Mouse (Mus musculus) lung, postnatal 4 days (tissue): ENCODE measurements around the gene Spats2.
"Not testable (repeated sequence)": the region's sequence is repeated elsewhere in the genome, so short reads cannot be mapped to it uniquely, and the experiment has no call there.

Experiments
- DNase-seq, 2 experiments: peaks; one replicate each; pipeline ENCODE4 v3.0.0; 2021

The Spats2 gene

DNA sequence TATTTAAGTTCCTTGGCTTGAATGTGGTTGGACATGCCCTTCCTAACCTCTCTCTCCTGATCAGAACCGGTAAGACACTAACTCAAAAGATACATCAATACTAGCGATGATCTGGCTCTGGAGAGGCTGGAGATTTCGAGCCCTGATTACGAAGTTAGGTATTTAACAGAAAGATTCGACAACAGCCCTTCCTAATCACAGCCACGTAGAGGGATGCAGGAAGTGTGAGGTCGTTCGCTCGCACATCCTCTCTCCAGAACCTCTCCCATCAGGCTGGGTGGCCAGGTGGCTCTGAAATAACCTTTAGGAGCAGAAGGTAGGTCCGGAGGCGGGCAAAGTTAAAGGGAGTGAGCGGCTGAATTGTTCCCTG lies at the start of gene Spats2:
TSS of gene Spats2 (plus strand) at position 206 of the 370 bp plus-strand sequence.
- no peak for DNase-seq

DNA sequence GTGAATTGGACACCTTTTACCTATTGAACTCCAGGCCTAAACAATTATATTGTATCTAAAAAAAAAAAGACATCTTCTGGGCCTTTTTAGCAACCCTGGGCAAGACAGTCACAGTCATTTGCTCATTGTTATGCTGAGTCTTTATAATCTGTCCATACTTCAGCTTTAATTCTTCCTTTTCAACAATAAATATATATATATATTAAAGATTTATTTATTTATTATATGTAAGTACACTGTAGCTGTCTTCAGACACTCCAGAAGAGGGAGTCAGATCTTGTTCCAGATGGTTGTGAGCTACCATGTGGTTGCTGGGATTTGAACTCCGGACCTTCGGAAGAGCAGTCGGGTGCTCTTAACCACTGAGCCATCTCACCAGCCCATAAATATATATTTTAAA lies 49.7 kb upstream of the Spats2 start:
- DNase-seq: not testable (repeated sequence)

DNA sequence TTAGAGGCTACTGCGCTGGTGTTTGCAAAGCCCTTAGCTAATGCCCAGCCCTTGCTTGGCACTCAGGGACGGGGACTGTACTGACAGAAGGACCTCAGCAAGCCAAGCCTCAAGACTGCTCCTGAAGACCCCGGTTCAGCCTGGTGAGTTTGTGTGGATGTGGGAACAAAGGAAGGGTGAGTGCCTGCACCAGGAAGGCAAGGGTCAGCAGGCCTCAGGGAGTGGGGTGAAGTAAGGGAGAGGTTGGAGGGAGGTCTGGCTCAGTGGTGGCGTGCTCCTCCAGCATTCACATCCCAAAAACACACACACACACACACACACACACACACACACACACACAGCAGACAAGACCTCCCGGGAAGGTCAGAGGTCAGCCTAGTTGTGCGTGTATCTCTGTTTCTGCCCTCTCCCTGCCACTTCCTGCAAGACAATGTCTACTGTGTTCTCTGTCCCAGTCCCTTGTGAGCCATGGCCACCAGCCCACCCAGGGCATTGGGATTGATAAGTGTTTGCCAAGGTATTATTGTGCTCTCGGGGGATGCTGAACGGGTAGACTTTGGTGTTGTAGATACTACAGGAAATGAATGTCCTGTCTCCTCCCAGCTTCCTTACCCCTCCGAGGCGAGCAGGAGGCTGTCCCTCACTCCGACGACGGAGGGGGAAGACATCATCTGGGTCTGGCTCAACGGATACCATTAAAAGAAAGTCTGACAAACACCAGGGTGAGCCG lies 47.4 kb upstream of the Spats2 start:
- no peak for DNase-seq

DNA sequence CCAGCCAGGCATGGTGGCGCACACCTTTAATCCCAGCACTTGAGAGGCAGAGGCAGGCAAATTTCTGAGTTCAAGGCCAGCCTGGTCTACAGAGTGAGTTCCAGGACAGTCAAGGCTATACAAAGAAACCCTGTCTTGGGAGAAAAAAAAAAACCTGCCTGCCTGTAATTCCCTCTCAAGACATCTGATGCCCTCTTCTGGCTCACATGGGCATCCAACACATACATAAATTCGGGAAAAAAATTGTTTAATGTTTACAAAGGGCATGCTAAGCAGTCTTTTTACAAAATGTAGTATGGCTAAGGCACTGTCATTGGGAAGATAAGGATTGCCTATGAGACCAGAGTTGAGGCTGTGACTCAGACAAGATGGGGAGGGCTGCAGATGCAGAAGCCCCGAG lies 45.9 kb upstream of the Spats2 start:
- no peak for DNase-seq

DNA sequence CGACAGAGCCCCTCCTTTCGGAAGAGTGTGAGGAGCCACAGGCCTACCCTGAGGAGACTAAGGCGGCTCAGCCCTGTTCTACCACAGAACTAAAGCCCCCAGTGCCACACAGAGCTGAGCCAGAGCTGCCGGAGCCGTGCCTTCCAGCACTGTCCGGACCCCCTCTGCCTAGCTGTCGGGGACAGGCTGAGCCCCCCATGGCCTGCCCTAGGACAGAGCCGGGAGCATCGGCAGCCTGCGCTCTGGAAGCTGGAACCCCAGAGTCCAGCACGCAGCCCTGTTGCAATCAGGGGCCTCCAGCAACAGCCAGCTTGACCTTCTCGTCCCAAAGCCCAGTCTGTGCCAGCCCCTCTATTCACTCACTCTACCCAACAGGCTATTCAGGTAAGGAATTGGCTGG lies 43.4 kb upstream of the Spats2 start:
- DNase-seq: no peak

DNA sequence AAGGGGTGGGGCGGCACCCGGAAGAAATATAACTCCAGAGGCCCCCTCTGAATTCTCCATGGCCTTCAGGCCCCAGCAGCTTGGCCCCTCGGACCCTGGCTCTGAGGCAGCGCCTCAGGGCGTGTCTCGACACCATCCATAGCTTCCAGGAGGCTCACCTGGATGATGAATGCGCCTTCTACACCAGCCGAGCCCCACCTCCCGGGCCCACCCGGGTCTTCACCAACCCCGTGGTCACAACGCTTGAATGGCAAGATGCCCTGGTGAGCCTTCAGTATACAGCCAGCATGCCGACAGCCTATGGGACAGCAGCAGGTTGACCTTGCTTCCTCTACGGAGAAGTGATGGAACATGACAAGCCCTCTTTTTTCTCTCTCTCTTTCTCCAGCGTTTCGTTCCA lies 42.9 kb upstream of the Spats2 start:
- DNase-seq: no peak

DNA sequence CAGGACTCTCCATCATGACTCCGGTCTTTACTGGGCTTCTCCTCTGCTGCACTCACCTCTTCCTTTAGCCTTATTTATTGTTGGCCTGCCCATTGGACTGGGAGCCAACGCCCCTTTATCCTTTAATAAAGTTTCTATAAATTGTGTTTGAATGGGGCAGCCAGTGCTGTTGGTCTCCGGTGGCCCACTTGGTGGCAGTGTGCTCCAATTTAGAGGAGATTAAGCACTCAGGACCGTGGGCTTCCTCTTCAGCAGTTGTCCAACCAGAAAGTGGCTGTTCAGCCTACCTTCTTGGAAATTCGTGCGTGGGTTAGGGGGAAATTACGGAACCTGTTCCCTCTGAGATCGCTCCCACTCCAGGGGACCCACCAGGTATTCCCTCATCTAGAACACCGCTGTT lies 42.5 kb upstream of the Spats2 start:
- peak; percentile 54 to 66 for DNase-seq

DNA sequence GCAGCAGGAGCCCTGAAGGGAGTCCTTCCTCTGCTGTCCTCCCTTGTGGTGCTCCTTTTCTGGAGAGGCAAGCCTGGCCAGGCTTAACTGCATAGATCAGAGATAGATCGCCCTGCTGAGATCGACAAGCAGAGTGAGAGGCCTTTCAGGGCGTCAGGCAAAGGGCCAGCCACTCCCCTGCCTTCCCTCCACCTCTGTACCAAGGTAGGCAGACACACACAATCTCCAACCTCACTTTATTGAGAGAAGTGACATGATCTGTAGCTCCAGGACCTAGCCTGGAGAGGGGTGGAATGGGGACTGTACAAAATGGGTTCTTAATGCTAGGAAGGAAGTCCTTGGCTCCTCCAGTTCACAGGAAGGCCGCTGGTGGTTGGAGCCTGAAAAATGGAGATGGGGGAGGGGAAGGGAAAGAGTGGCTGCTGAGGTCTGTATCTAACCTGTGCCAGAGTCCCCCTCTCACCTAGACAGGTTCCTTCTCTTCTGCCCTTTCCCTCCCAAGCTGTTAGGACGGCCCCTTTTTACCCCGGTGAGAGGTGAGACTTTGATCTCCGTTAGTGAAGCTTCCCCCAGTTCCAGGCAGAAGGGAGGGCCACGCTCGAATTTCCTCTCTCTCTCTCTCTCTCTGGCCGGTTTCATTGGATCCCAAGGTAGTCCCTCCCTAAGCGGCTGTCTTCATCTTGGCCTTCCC lies 41.7 kb upstream of the Spats2 start:
- no peak for DNase-seq

DNA sequence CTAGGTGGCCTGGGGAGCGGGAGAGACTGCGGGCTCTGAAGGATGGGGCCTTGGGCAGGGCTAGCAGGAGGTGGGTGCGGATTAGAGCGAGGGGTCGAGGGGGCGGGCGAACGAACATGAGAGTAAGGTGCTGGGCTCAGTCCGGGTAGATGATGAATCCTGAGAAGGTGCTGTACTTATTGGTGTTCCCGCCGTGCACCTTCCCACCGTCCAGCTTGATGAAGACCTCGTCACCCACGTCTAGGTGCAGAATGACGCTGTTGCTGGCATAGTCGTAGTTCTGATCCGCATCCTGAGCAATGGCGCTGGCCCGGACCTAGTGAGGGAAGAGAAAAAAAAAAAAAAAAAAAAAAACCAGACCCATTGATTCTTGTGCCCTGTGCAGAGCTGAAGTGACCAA lies 41.1 kb upstream of the Spats2 start:
- DNase-seq: no peak

DNA sequence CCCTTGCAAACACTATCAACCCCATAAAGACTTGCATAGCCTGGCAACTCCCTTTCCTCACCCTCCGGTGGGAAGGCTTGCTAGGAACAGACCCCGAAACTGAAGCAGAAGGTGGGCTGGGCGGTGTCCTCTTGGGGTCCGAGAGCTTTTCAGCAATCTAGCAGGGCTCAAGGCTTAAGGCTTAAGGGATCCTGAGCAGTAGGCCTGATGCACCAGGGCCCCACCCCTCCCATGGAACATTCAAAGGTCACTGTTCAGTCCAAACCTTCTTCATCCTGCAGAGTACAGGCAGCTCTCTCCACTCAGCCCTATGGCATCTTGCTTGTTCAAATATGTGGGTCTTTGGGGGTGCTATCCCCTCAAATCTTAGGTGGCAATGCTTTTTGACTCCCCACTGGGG lies 39.7 kb upstream of the Spats2 start:
- DNase-seq: no peak

DNA sequence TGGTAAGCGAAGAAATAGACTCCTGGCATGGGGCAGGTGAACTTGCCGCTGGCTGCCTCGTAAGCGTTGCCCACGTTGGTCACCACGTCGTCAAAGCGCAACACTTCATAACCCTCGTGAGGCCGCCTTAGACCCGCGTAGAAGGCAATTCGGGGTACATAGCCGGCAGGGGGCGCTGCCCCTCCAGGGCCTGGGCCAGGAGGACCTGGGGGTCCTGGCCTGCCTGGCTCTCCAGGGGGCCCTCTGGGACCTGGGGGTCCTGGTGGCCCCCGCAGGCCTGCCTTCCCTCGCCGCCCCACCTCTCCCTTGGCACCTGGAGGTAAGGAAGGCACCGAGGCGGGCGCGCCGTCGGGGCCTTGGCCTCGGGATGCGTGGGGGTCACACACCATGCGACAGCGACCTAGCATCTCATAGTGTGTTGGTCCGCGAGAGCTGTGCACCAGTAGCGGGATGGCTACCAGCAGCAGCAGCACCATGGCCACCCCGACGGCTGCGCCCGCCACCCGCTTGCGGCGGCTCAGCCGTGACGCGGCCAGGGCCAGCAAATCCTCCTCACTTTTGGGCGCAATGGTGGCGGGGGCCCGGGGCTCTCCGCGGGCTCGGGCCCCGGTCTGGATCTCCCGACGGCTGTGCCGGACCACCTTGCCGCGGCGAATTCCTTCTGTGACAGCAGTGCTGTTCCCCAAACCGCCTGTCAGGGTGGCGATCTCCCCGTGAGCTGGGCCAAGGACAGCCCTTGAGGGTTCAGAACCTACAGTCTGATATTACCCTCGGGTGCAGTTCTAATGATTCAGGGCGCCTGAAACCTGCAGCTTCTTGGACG lies 38.3 kb upstream of the Spats2 start, which contains the start of gene C1ql4:
TSS of gene C1ql4 (minus strand) at position 565 of the 823 bp plus-strand sequence.
- DNase-seq: peak in 1 of 2 experiments; percentile 55

DNA sequence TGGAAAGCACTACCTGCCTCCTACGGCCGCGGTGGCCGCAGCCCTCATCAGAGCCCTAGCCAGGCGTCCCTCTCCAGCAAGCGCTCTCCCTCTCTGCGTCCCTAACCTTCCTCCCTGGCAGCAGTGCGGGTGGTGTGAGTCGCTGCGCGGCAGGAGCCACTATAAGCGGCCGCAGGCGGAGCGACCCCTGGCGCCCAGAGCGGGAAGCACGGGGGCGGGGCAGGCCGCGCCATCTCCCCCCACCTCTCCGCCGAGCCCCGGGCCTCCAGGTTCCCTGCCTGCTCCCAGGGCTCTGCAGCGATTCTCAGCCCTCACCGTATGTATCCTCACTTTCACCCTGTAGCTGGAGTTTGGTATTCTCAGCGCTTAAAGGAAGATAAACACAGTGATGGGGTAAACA lies 37.4 kb upstream of the Spats2 start:
- peak; percentile 85 to 90 for DNase-seq

DNA sequence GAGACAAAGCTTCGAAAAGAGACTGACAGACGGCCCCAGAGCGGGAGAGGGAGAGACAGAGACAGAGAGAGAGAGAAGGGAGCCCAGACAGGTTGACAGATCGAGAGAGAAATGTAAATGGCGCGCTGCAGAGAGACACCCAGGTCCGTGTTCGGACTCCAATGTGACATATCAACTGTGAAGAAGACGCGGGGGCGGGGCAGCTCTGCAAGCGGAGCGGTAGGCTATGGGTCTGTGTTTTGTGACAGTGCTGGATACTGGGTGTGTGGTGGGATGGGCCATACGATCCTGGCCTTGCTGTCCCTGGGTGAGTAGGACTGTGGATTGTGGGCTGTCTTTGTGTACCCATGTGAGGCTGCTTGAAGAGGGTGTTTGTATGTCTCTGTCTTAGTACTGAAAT lies 36.6 kb upstream of the Spats2 start:
- DNase-seq: no peak

DNA sequence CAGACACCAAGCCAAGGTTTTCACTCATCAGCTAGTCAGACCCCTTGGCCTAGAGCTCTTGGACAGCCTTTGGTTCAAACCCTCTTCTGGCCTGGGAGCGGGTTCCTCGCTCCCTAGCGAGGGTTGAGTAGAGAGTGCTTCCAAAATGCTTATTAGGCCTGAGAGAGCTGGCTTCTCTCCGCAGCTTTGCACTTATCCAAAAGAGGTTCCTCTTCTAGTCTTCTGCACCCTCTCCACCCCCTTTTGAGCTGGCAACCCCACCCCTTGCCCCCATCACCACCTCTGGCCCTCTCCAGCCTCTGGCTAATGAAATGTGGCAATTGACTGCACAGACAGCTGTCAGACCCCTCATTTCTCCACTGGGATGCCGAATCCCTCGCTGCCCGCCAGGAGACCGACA lies 32.8 kb upstream of the Spats2 start, which contains the start of gene Dnajc22:
TSS of gene Dnajc22 (plus strand) at position 301 of the 400 bp plus-strand sequence.
- DNase-seq: no peak

DNA sequence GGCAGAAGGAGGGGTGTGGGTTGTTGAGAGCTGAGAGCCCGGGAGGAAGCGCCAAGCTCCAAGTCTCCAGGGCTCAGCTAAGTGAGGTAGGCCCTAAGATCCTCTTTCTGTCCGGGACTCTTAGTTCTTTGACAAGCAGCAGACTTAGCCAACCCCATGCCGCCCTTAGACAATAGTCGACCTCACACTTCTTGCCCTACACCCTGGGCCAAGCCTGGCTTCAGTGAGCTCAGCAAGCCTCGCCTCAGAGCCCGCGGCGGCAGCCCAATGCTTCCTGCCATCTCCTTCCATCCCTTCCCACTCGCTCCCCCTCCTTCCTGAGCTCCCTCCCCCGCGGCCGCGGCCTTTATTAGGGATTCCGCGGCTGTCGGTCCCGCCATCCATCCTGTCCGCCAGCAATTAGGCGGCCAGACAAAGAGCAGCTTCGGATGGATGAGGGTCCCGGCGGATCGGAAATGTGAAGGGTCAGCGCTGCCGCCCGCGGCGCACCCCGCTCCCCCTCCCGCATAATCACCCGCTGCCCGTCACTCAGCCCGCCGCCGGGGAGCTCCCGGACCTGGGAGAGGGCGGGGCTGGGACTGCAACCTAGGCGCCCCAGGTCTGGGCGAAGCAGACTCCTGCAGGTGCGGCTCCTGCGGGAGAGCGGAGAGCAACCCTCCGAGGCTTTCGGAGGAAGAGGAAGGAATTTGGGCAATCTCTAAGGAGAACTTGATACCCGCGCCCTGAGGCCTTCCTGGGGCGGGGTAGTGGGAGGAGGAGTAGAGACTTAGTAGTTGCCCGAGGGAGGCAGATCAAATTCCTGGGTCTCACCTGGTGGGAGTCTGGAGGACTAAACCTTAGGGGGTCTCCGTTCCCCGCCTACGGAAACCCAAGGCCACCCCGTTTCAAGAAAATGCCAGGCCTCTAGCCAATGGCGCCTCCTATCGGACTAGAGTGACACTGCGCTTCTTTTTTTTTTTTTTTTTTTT lies 32.1 kb upstream of the Spats2 start:
- DNase-seq: peak; percentile 56 to 60

DNA sequence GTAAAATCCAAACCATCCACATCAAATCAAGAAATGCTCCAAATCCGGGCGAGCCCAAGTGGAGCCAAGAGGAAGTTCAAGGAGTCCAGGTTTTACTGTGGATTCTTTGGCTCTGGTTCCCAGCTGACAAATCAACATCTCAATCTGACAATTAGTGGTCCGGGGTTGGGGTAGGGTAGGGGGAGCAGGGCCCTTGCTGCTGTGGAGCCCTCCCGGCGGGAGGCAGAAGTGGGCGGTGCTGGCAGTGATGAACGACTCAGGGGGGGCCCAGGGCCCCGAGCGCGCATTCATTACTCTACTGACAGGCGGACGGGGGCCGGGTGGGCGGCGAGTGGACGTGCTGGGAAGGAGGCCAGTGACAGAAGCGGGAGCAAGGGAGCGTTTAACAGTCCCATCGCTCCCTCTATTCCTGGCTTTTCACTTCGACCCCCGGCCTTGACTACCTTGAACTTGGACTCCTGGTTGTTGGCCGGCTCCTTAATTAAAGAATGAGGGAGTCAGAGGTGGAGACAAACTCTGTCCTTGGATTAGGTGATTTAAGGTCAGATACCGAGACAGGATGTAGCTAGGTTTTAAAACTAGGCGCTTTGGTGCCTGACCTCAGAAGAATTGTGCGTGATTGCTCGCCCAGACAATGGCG lies 31.0 kb upstream of the Spats2 start:
- no peak for DNase-seq

DNA sequence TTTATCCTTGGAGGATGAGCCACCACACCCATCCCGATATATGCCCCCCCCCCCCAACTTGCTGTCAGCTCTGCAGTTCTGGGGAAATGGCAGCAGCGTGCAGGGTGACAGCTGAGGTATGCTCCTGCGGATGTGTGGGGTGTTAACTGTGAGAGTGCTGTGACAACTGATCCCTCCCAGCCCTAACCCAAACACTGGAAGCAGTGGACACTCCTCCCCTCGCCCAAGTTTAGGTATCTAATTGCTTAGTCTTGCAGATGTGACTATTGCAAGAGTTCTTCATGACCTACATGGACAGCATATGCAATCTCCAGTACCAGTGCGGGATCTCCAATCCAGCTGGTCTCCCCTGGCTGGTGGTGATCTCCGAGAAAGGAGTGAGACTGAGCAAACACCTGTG lies 30.4 kb upstream of the Spats2 start:
- no peak for DNase-seq

DNA sequence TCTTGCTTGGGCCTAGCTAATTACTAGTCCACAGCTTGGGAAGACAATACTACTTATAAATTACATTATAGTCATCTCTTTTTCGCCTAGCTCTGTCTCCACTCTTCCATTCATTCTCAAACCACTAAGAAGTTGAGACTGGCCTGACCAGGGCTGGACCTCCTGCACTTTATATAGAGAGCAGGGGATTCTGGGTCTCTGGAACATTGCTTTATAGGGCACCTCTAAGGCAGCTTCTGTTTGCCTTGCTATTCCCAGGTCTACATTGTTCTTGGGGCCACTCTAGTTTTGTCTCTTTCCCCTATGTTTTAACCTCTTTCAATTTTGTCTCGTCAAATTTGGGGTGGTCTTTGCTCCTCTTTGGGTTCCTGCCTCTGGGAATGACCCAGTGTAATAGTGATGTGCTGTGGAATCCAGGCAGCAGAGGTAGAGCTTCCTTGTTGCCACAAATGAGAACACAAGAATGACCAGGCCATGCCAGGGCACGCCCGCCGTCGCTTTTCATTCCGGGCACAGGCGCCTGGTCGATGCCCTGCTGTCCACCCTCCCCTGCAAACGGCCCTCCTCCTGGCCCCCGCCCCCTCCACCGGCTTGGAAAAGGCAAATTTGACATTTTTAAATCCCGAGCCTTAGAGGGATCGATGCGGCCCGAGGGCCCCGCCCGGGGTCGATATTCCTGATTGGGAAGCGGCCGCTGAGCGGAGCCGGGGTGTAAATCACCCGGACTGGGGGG lies 29.5 kb upstream of the Spats2 start:
- no peak for DNase-seq

DNA sequence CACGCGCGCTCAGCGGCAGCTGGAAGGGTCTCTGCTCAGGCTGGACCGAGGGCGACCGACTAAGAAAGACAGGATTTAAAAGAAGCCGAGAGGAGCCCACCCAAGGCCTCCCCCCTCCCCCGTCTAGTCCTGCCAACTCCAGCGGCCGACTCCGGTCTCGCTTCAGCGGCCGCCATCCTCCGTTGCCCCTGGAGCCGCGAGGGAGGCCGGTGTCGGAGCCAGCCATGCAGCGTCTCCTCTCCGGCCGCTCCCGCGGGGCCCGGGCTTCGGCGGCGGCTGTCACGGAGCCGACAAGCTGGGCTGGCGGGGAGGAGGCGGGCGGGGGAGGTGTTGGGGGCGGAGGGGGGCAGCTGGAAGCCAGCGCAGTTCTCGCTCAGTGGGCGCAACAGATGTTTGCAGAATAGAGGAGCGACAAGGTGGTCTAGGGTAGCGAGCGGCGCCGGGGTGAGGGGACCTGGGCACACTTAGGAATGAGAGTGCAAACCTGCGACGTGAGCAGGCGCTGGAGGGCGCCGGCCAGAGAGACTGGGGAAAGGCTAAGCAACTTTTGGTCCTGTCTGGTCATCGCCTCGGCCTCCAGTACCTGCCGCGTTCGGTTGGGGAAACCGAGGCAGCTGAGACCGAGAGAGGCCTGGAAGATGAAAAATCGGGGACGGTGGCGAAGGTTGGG lies 28.8 kb upstream of the Spats2 start:
- peak; percentile 39 to 50 for DNase-seq

DNA sequence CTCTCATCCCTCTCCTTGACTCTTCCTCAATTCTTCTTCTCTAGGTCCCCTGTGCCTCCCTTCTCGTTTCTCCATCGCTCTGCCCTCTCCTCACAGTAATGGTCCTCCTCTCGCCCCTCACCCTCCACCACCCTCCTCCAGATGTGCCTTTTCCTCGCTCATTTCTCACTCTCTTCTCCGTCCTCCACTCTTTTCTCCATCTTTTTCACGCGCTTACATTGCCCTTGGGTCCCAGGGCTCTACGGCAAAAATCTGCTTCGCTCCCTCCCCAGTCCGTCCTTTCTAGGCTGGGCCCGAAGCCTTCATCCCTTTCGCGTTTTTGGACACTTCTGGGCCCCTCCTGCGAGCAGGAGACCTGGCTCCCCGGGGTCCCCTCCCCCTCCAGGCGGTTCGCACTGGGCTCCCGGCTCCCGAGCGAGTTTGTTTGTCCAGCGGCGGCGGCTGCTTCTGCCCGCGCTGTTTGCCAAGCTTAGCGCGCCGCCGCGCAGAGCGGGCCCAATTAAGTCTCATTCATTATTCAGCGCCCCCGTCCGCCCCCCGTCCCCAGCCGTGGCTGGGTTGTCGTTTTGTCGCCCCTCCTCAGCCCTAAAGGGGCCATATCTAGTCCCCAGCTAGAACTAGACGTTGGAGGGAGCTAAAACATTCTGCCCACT lies 27.8 kb upstream of the Spats2 start:
- DNase-seq: peak; percentile 60 to 73
